Mouse (Mus musculus): ENCODE data around the gene Polm. TPM values are rescaled to one million over a fixed set of nuclear protein-coding genes. Genes with fewer than 3 reads are reported as not detected.

Polm gene
- polyA plus RNA-seq, 1 experiment from 2014 or later: 5.1 TPM

- Histone ChIP-seq H3K4me1 (ENCODE audit: control insufficient read depth, insufficient read depth, low read length) (0 out of 2 replicates have a peak, but pooled peaks cover 3% of the 10 kb centered on the region), H3K27ac (ENCODE audit: low read depth, low read length) (no peak within 1 kb of the TSS), H3K4me2 (ENCODE audit: low read depth, low read length) (no peak within 1 kb of the TSS), H3K4me3 (ENCODE audit: low read depth, low read length) (no peak within 1 kb of the TSS), H3K27me3 (ENCODE audit: control insufficient read depth, insufficient read depth, low read length) (no peaks in the 10 kb centered on the region), H3K9me3 (ENCODE audit: control insufficient read depth, low read length) (no peaks in the 10 kb centered on the region), H3K9ac (replicated peaks; ENCODE audit: low read depth, low read length) (no peak within 1 kb of the TSS), H3K36me3 (ENCODE audit: control insufficient read depth, insufficient read depth, low read length) (peaks cover 20% of the 10 kb centered on the region)
- ATAC-seq (ENCODE audit: low read depth): no peak
- 50% methylated on average over 8 of the region's 8 CpGs for WGBS
Measured at GRCm38 (mm10) chr11:5803551-5803981, 34.2 kb downstream of the Polm start, which contains the start of gene Pgam2. Gene Pgam2 (minus strand): TSS chr11:5803733.

- WGBS: 87% methylated on average over 8 of the region's 8 CpGs
- Histone ChIP-seq H3K4me2 (ENCODE audit: low read depth, low read length) (no peak overlapping the region), H3K36me3 (ENCODE audit: control insufficient read depth, insufficient read depth, low read length) (peaks cover 23% of the 10 kb centered on the region), H3K4me3 (ENCODE audit: low read depth, low read length) (no peak overlapping the region), H3K27me3 (ENCODE audit: control insufficient read depth, insufficient read depth, low read length) (no peaks in the 10 kb centered on the region), H3K27ac (ENCODE audit: low read depth, low read length) (no peak overlapping the region), H3K9me3 (ENCODE audit: control insufficient read depth, low read length) (no peaks in the 10 kb centered on the region), H3K4me1 (ENCODE audit: control insufficient read depth, insufficient read depth, low read length) (0 out of 2 replicates have a peak, but pooled peaks cover 3% of the 10 kb centered on the region), H3K9ac (replicated peaks; ENCODE audit: low read depth, low read length) (no peak overlapping the region)
- no peak for ATAC-seq (ENCODE audit: low read depth)
Measured at GRCm38 (mm10) chr11:5802457-5803217, 35.2 kb downstream of the Polm start.

GRCm38 (mm10) chr11:5802005-5802404 is 35.8 kb downstream of the Polm start:
- 0 out of 2 replicates have a peak, but pooled peaks cover 3% of the 10 kb centered on the region for H3K4me1 ChIP-seq (ENCODE audit: control insufficient read depth, insufficient read depth, low read length)
- H3K4me3 ChIP-seq (ENCODE audit: low read depth, low read length): no peak overlapping the region
- H3K27me3 ChIP-seq (ENCODE audit: control insufficient read depth, insufficient read depth, low read length): no peaks in the 10 kb centered on the region
- no peak for ATAC-seq (ENCODE audit: low read depth)
- no peak overlapping the region for H3K4me2 ChIP-seq (ENCODE audit: low read depth, low read length)
- H3K9ac ChIP-seq (replicated peaks; ENCODE audit: low read depth, low read length): no peak overlapping the region
- no peak overlapping the region for H3K27ac ChIP-seq (ENCODE audit: low read depth, low read length)
- no peaks in the 10 kb centered on the region for H3K9me3 ChIP-seq (ENCODE audit: control insufficient read depth, low read length)
- H3K36me3 ChIP-seq (ENCODE audit: control insufficient read depth, insufficient read depth, low read length): peaks cover 29% of the 10 kb centered on the region
- 73% methylated on average over 12 of the region's 12 CpGs for WGBS

- Histone ChIP-seq H3K4me2 (ENCODE audit: low read depth, low read length) (no peak overlapping the region), H3K4me1 (ENCODE audit: control insufficient read depth, insufficient read depth, low read length) (0 out of 2 replicates have a peak, but pooled peaks cover 3% of the 10 kb centered on the region), H3K9ac (replicated peaks; ENCODE audit: low read depth, low read length) (no peak overlapping the region), H3K4me3 (ENCODE audit: low read depth, low read length) (no peak overlapping the region), H3K9me3 (ENCODE audit: control insufficient read depth, low read length) (no peaks in the 10 kb centered on the region), H3K27ac (ENCODE audit: low read depth, low read length) (no peak overlapping the region), H3K36me3 (ENCODE audit: control insufficient read depth, insufficient read depth, low read length) (peaks cover 34% of the 10 kb centered on the region), H3K27me3 (ENCODE audit: control insufficient read depth, insufficient read depth, low read length) (no peaks in the 10 kb centered on the region)
- ATAC-seq (ENCODE audit: low read depth): no peak
- 94% methylated on average over 16 of the region's 16 CpGs for WGBS
Measured at GRCm38 (mm10) chr11:5801511-5801910, 36.3 kb downstream of the Polm start.

- Histone ChIP-seq H3K4me3 (ENCODE audit: low read depth, low read length) (no peak overlapping the region), H3K27me3 (ENCODE audit: control insufficient read depth, insufficient read depth, low read length) (no peaks in the 10 kb centered on the region), H3K9me3 (ENCODE audit: control insufficient read depth, low read length) (no peaks in the 10 kb centered on the region), H3K36me3 (ENCODE audit: control insufficient read depth, insufficient read depth, low read length) (peaks cover 48% of the 10 kb centered on the region), H3K4me1 (ENCODE audit: control insufficient read depth, insufficient read depth, low read length) (0 out of 2 replicates have a peak, but pooled peaks cover 3% of the 10 kb centered on the region), H3K9ac (replicated peaks; ENCODE audit: low read depth, low read length) (no peak overlapping the region), H3K27ac (ENCODE audit: low read depth, low read length) (no peak overlapping the region), H3K4me2 (ENCODE audit: low read depth, low read length) (no peak overlapping the region)
- WGBS: 91% methylated on average over 17 of the region's 17 CpGs
- no peak for ATAC-seq (ENCODE audit: low read depth)
Measured at GRCm38 (mm10) chr11:5799621-5800490, 38.0 kb downstream of the Polm start.

- Histone ChIP-seq H3K36me3 (ENCODE audit: control insufficient read depth, insufficient read depth, low read length) (peaks cover 51% of the 10 kb centered on the region), H3K9ac (replicated peaks; ENCODE audit: low read depth, low read length) (no peak overlapping the region), H3K9me3 (ENCODE audit: control insufficient read depth, low read length) (no peaks in the 10 kb centered on the region), H3K4me3 (ENCODE audit: low read depth, low read length) (no peak overlapping the region), H3K27ac (ENCODE audit: low read depth, low read length) (no peak overlapping the region), H3K4me1 (ENCODE audit: control insufficient read depth, insufficient read depth, low read length) (no peaks in the 10 kb centered on the region), H3K27me3 (ENCODE audit: control insufficient read depth, insufficient read depth, low read length) (no peaks in the 10 kb centered on the region), H3K4me2 (ENCODE audit: low read depth, low read length) (no peak overlapping the region)
- ATAC-seq (ENCODE audit: low read depth): no peak
- 95% methylated on average over 5 of the region's 5 CpGs for WGBS
Measured at GRCm38 (mm10) chr11:5797928-5798327, 39.9 kb downstream of the Polm start.

- Histone ChIP-seq H3K9ac (replicated peaks; ENCODE audit: low read depth, low read length) (no peak overlapping the region), H3K4me3 (ENCODE audit: low read depth, low read length) (no peak overlapping the region), H3K4me2 (ENCODE audit: low read depth, low read length) (no peak overlapping the region), H3K9me3 (ENCODE audit: control insufficient read depth, low read length) (no peaks in the 10 kb centered on the region), H3K4me1 (ENCODE audit: control insufficient read depth, insufficient read depth, low read length) (no peaks in the 10 kb centered on the region), H3K27me3 (ENCODE audit: control insufficient read depth, insufficient read depth, low read length) (no peaks in the 10 kb centered on the region), H3K36me3 (ENCODE audit: control insufficient read depth, insufficient read depth, low read length) (peaks cover 56% of the 10 kb centered on the region), H3K27ac (ENCODE audit: low read depth, low read length) (no peak overlapping the region)
- no peak for ATAC-seq (ENCODE audit: low read depth)
- WGBS: 86% methylated on average over 11 of the region's 11 CpGs
Measured at GRCm38 (mm10) chr11:5797371-5797770, 40.4 kb downstream of the Polm start.

GRCm38 (mm10) chr11:5796939-5797338 is 40.9 kb downstream of the Polm start:
- Histone ChIP-seq H3K4me2 (ENCODE audit: low read depth, low read length) (no peak overlapping the region), H3K9ac (replicated peaks; ENCODE audit: low read depth, low read length) (no peak overlapping the region), H3K4me1 (ENCODE audit: control insufficient read depth, insufficient read depth, low read length) (no peaks in the 10 kb centered on the region), H3K27me3 (ENCODE audit: control insufficient read depth, insufficient read depth, low read length) (no peaks in the 10 kb centered on the region), H3K27ac (ENCODE audit: low read depth, low read length) (no peak overlapping the region), H3K36me3 (ENCODE audit: control insufficient read depth, insufficient read depth, low read length) (peaks cover 56% of the 10 kb centered on the region), H3K9me3 (ENCODE audit: control insufficient read depth, low read length) (no peaks in the 10 kb centered on the region), H3K4me3 (ENCODE audit: low read depth, low read length) (no peak overlapping the region)
- WGBS: 87% methylated on average over 15 of the region's 15 CpGs
- no peak for ATAC-seq (ENCODE audit: low read depth)

GRCm38 (mm10) chr11:5795706-5796105 is 42.1 kb downstream of the Polm start:
- no peaks in the 10 kb centered on the region for H3K27me3 ChIP-seq (ENCODE audit: control insufficient read depth, insufficient read depth, low read length)
- no peak for ATAC-seq (ENCODE audit: low read depth)
- no peak overlapping the region for H3K4me2 ChIP-seq (ENCODE audit: low read depth, low read length)
- no peak overlapping the region for H3K4me3 ChIP-seq (ENCODE audit: low read depth, low read length)
- H3K4me1 ChIP-seq (ENCODE audit: control insufficient read depth, insufficient read depth, low read length): no peaks in the 10 kb centered on the region
- H3K9ac ChIP-seq (replicated peaks; ENCODE audit: low read depth, low read length): no peak overlapping the region
- 93% methylated on average over 7 of the region's 7 CpGs for WGBS
- H3K36me3 ChIP-seq (ENCODE audit: control insufficient read depth, insufficient read depth, low read length): peaks cover 49% of the 10 kb centered on the region
- H3K9me3 ChIP-seq (ENCODE audit: control insufficient read depth, low read length): no peaks in the 10 kb centered on the region
- no peak overlapping the region for H3K27ac ChIP-seq (ENCODE audit: low read depth, low read length)
